Mouse (Mus musculus): Measurements from ENCODE around the gene Xrn1. TPM values are rescaled to one million over a fixed set of nuclear protein-coding genes. Genes with fewer than 3 reads are reported as not detected.
A peak's percentile ranks its signal among the peaks of the same experiment; 100 is the strongest.
"Not testable (repeated sequence)": the region's sequence is repeated elsewhere in the genome, so short reads cannot be mapped to it uniquely, and the experiment has no call there.

Gene Xrn1
- total RNA-seq (2014; fragmentation: Nextera tagmentation) (57.9 and 64.9 TPM in 2 replicates), total RNA-seq (2017) (22.1 and 32.0 TPM in 2 replicates), polyA plus RNA-seq (2012) (3.1 and 4.3 TPM in 2 replicates)

DNA sequence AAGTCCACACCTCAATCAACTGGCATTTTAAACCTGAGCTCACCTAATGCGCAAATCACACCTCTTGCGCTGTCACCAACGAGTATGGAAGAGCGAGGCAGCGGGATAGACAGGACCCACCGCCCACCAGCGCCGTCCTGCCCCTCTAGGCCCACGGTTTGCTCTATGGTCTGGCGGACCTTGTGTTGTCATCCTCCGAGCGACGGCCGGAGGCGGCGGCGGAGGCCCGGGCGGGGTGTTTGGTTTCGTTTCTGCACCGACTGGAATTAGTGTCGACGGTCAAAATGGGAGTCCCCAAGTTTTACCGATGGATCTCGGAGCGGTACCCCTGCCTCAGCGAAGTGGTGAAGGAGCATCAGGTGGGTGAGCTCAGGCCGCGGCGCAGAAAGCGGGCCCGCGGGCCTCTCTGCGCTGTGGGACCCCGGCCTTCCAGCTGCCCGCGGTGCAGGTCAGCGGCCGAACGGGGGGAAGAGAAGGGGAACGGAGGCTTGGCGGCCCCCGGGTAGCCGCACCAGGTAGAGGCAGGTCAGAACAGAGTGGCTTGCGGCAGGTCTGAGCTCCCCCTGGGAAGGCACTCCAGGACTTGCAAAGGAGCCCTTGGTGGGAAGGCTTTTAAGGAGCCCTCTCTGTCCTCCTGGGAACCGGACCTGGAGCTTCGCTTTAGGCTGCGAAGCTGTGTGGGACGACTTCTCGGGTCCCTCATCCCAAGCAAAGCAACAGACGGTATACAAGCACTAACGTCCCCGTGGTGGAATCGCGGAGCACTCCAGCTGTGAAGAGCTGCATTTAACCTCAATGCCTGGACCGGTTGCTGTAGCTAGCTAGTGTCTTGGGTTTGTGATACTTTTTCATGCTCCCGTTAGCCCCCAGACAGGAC is at the start of gene Xrn1:
Gene Xrn1, plus strand, starts transcription at position 176 of the 877 bp plus-strand sequence.
- no peaks in the 10 kb centered on the region for H3K9me3 ChIP-seq (replicated peaks)
- H3K36me3 ChIP-seq (replicated peaks): peaks cover 44% of the 10 kb centered on the region
- peaks cover 39% of the 10 kb centered on the region for H3K4me1 ChIP-seq (ENCODE audit: insufficient read depth, low read depth, low read length)
- TF ChIP-seq CTCF (IDR thresholded peaks at IDR 0.05; ENCODE audit: low read depth, low read length) (no peak), GATA1 (IDR thresholded peaks at IDR 0.05; ENCODE audit: borderline replicate concordance, low read length) (no peak), POLR2AphosphoS5 (IDR thresholded peaks at IDR 0.05; ENCODE audit: insufficient replicate concordance, low read depth, low read length) (no peak), TAL1 (conservative IDR thresholded peaks at IDR 0.05; ENCODE audit: low read depth, low read length) (no peak), GATA2 (IDR thresholded peaks at IDR 0.05; ENCODE audit: borderline replicate concordance, low read depth, low read length) (no peak)
- H3K27me3 ChIP-seq (ENCODE audit: insufficient read depth, low read length): no peaks in the 10 kb centered on the region
- ATAC-seq (ENCODE audit: extremely low read depth, insufficient number of reproducible peaks, low FRiP score, poor library complexity, severe bottlenecking) (peak; percentile 97), DNase-seq (ENCODE audit: low spot score) (peak; percentile 73)
- peak within 1 kb of the TSS; percentile 98 for H3K4me3 ChIP-seq (ENCODE audit: low read depth, low read length)

GRCm38 (mm10) chr9:95932855-95933254 is 21.7 kb upstream of the Xrn1 start:
- no peak for TF ChIP-seq TAL1 (conservative IDR thresholded peaks at IDR 0.05; ENCODE audit: low read depth, low read length)
- no peak for TF ChIP-seq GATA1 (IDR thresholded peaks at IDR 0.05; ENCODE audit: borderline replicate concordance, low read length)
- TF ChIP-seq GATA2 (IDR thresholded peaks at IDR 0.05; ENCODE audit: borderline replicate concordance, low read depth, low read length): no peak
- TF ChIP-seq CTCF (IDR thresholded peaks at IDR 0.05; ENCODE audit: low read depth, low read length): no peak
- no peak for TF ChIP-seq POLR2AphosphoS5 (IDR thresholded peaks at IDR 0.05; ENCODE audit: insufficient replicate concordance, low read depth, low read length)
- H3K36me3 ChIP-seq (replicated peaks): peaks cover 44% of the 10 kb centered on the region
- ATAC-seq (ENCODE audit: extremely low read depth, insufficient number of reproducible peaks, low FRiP score, poor library complexity, severe bottlenecking) (no peak), DNase-seq (ENCODE audit: low spot score) (no peak)
- H3K4me1 ChIP-seq (ENCODE audit: insufficient read depth, low read depth, low read length): no peaks in the 10 kb centered on the region
- no peak overlapping the region for H3K4me3 ChIP-seq (ENCODE audit: low read depth, low read length)
- no peaks in the 10 kb centered on the region for H3K27me3 ChIP-seq (ENCODE audit: insufficient read depth, low read length)
- no peaks in the 10 kb centered on the region for H3K9me3 ChIP-seq (replicated peaks)

DNA sequence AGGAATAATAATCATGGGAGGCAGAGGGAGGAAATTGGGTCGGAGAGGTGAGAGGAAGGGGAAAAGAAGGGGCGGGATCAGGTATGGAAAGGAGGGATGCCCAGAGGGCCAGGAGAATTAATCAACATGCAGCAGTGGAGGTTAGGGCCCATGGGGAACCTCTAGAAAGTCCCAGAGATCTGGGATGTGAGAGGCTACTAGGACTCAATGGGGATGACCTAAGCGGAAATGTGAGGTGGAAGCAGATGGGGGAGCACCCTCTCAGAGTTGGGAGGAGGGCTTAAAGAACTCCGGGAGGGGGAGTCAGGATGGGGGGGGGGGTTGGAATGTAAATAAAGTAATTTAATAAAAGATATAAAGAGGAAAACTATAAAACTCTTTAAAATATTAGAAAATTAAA is 902 bp upstream of the Xrn1 start:
- H3K4me1 ChIP-seq (ENCODE audit: insufficient read depth, low read depth, low read length): peaks cover 27% of the 10 kb centered on the region
- ATAC-seq (ENCODE audit: extremely low read depth, insufficient number of reproducible peaks, low FRiP score, poor library complexity, severe bottlenecking) (no peak), DNase-seq (ENCODE audit: low spot score) (no peak)
- H3K36me3 ChIP-seq (replicated peaks): peaks cover 37% of the 10 kb centered on the region
- no peaks in the 10 kb centered on the region for H3K27me3 ChIP-seq (ENCODE audit: insufficient read depth, low read length)
- no peaks in the 10 kb centered on the region for H3K9me3 ChIP-seq (replicated peaks)
- TF ChIP-seq POLR2AphosphoS5 (IDR thresholded peaks at IDR 0.05; ENCODE audit: insufficient replicate concordance, low read depth, low read length) (no peak), CTCF (IDR thresholded peaks at IDR 0.05; ENCODE audit: low read depth, low read length) (no peak)
- H3K4me3 ChIP-seq (ENCODE audit: low read depth, low read length): peak overlapping the region; percentile 23; the same call in 1 of the 2 replicates

DNA sequence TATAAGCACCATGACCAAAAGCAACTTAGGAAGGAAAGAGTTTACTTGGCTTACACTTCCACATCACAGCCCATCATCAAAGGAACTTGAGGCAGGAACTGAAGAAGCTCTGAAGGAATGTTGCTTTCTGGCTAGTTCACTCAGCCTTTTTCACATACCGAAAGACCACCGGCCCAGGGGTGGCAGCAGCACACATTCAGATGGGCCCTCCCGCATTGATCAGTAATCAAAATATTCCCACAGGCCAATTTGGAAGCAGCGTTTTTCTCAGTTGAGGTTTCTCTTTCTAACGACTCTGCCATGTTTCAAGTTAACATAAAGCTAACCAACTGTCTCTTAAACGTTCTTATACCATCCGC is 355 bp upstream of the Xrn1 start:
- no peaks in the 10 kb centered on the region for H3K9me3 ChIP-seq (replicated peaks)
- no peak for TF ChIP-seq GATA1 (IDR thresholded peaks at IDR 0.05; ENCODE audit: borderline replicate concordance, low read length)
- no peak for TF ChIP-seq POLR2AphosphoS5 (IDR thresholded peaks at IDR 0.05; ENCODE audit: insufficient replicate concordance, low read depth, low read length)
- no peak for TF ChIP-seq GATA2 (IDR thresholded peaks at IDR 0.05; ENCODE audit: borderline replicate concordance, low read depth, low read length)
- TF ChIP-seq TAL1 (conservative IDR thresholded peaks at IDR 0.05; ENCODE audit: low read depth, low read length): no peak
- no peak for TF ChIP-seq CTCF (IDR thresholded peaks at IDR 0.05; ENCODE audit: low read depth, low read length)
- peaks cover 39% of the 10 kb centered on the region for H3K36me3 ChIP-seq (replicated peaks)
- DNase-seq (ENCODE audit: low spot score) (no peak), ATAC-seq (ENCODE audit: extremely low read depth, insufficient number of reproducible peaks, low FRiP score, poor library complexity, severe bottlenecking) (no peak)
- H3K4me3 ChIP-seq (ENCODE audit: low read depth, low read length): peak overlapping the region; percentile 98
- H3K4me1 ChIP-seq (ENCODE audit: insufficient read depth, low read depth, low read length): peaks cover 33% of the 10 kb centered on the region
- H3K27me3 ChIP-seq (ENCODE audit: insufficient read depth, low read length): no peaks in the 10 kb centered on the region

DNA sequence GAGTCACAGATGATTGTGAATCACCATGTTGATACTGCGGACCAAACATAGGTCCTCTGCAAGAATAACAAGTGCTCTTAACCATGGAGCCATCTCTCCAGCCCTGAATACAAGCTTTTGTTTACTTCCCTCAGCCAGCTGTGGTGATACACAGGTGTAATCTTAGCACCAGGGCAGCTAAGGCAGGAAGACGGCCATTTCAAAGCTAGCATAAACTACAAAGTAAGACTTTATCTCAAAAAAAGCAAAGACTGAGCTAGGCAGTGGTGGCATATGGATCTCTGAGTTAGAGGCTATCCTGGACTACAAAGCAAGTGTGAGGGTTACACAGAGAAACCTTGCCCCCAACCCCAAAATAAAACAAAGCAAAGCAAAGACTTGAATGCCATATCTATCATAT is 3.1 kb downstream of the Xrn1 start:
- ATAC-seq (ENCODE audit: extremely low read depth, insufficient number of reproducible peaks, low FRiP score, poor library complexity, severe bottlenecking) (no peak), DNase-seq (ENCODE audit: low spot score) (no peak)
- H3K4me1 ChIP-seq (ENCODE audit: insufficient read depth, low read depth, low read length): peaks cover 49% of the 10 kb centered on the region
- H3K4me3 ChIP-seq (ENCODE audit: low read depth, low read length): no peak overlapping the region
- no peaks in the 10 kb centered on the region for H3K9me3 ChIP-seq (replicated peaks)
- peaks cover 34% of the 10 kb centered on the region for H3K36me3 ChIP-seq (replicated peaks)
- TF ChIP-seq TAL1 (conservative IDR thresholded peaks at IDR 0.05; ENCODE audit: low read depth, low read length) (no peak), GATA1 (IDR thresholded peaks at IDR 0.05; ENCODE audit: borderline replicate concordance, low read length) (no peak), CTCF (IDR thresholded peaks at IDR 0.05; ENCODE audit: low read depth, low read length) (no peak), POLR2AphosphoS5 (IDR thresholded peaks at IDR 0.05; ENCODE audit: insufficient replicate concordance, low read depth, low read length) (no peak), GATA2 (IDR thresholded peaks at IDR 0.05; ENCODE audit: borderline replicate concordance, low read depth, low read length) (no peak)
- no peaks in the 10 kb centered on the region for H3K27me3 ChIP-seq (ENCODE audit: insufficient read depth, low read length)

DNA sequence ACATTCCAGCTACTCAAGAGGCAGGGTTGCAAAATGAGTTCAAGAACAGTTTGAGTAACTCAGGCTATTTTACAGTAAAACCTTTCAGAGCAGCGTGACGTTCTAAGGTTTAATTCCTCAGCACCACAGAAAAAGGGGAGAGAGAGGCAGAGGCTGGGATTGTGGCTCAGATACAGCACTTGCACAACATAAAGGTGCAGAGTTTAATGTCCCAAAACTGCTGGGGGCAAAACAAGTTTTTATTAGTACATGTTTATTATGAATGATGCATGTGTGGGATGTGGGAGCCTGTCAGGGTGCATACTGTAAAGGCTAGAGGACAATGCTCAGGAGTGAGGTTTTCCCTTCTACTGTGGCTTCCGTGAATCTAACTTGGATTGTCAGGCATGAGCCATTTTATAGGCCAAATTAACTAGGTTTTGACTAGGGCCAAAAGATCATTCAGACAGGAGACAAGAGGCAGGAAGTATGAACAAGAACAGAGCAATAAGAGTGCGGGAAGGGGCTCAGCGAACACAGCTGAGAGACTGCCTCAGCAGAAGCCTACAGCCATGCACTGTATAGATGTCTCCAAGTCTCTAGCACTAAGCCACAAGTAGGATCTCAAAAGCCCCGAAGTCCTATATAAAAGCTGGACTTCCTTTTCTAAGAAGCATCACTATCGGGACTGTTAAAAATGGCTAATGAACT is 3.6 kb downstream of the Xrn1 start:
- Histone ChIP-seq H3K36me3 (replicated peaks) (peaks cover 37% of the 10 kb centered on the region), H3K4me3 (ENCODE audit: low read depth, low read length) (no peak overlapping the region), H3K27me3 (ENCODE audit: insufficient read depth, low read length) (no peaks in the 10 kb centered on the region), H3K9me3 (replicated peaks) (no peaks in the 10 kb centered on the region), H3K4me1 (ENCODE audit: insufficient read depth, low read depth, low read length) (peaks cover 48% of the 10 kb centered on the region)
- DNase-seq (ENCODE audit: low spot score) (no peak), ATAC-seq (ENCODE audit: extremely low read depth, insufficient number of reproducible peaks, low FRiP score, poor library complexity, severe bottlenecking) (no peak)
- TF ChIP-seq GATA1 (IDR thresholded peaks at IDR 0.05; ENCODE audit: borderline replicate concordance, low read length) (no peak), TAL1 (conservative IDR thresholded peaks at IDR 0.05; ENCODE audit: low read depth, low read length) (no peak), POLR2AphosphoS5 (IDR thresholded peaks at IDR 0.05; ENCODE audit: insufficient replicate concordance, low read depth, low read length) (no peak), CTCF (IDR thresholded peaks at IDR 0.05; ENCODE audit: low read depth, low read length) (no peak), GATA2 (IDR thresholded peaks at IDR 0.05; ENCODE audit: borderline replicate concordance, low read depth, low read length) (no peak)

GRCm38 (mm10) chr9:95958731-95959105 is 4.2 kb downstream of the Xrn1 start:
- not testable (repeated sequence) for DNase-seq (ENCODE audit: low spot score); H3K9me3 ChIP-seq (replicated peaks); H3K27me3 ChIP-seq (ENCODE audit: insufficient read depth, low read length); H3K4me3 ChIP-seq (ENCODE audit: low read depth, low read length); ATAC-seq (ENCODE audit: extremely low read depth, insufficient number of reproducible peaks, low FRiP score, poor library complexity, severe bottlenecking)
- H3K36me3 ChIP-seq (replicated peaks): peaks cover 40% of the 10 kb centered on the region
- peaks cover 43% of the 10 kb centered on the region for H3K4me1 ChIP-seq (ENCODE audit: insufficient read depth, low read depth, low read length)

All from G1E (cell line).